Mouse (Mus musculus): Measurements from ENCODE around the gene Ush1c. TPM values are rescaled to one million over a fixed set of nuclear protein-coding genes. Genes with fewer than 3 reads are reported as not detected.
"Not testable (repeated sequence)": the region's sequence is repeated elsewhere in the genome, so short reads cannot be mapped to it uniquely, and the experiment has no call there.

Gene Ush1c
- polyA plus RNA-seq, 1 experiment: not detected

DNA sequence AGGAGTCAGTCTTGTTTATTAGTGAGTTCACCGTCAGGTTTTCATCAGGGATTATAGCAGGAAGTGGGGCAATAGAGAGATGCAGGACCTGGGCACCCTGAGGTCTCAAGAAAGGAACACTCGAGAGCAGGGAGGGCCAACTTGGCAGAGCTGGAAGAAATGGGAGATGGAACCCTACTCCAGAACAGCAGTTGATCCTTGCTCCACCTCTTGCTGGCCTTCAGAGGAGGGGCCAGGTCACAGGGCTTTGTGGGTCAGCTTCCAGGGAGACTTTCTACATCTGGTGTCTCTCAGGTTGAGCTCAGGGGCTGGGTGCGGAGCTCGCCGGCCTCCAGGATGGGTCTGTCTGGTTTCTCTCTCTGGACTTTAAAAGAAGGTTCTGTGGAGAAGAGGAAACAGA lies 42.9 kb downstream of the Ush1c start:
- H3K36me3 ChIP-seq (ENCODE audit: control insufficient read depth, insufficient read depth, low read length): no peaks in the 10 kb centered on the region
- H3K4me3 ChIP-seq (ENCODE audit: extremely low read depth, insufficient read depth, insufficient read length): no peak overlapping the region
- DNase-seq (ENCODE audit: low read depth in 1 of 2, low spot score in 2 of 2): no peak
- no peaks in the 10 kb centered on the region for H3K27me3 ChIP-seq (ENCODE audit: control insufficient read depth, insufficient read depth, low read length)
- TF ChIP-seq POLR2A (IDR thresholded peaks at IDR 0.05; ENCODE audit: low read depth, low read length) (no peak), CTCF (IDR thresholded peaks at IDR 0.05; ENCODE audit: extremely low read depth, insufficient read depth, insufficient read length, insufficient replicate concordance) (no peak)
- H3K4me1 ChIP-seq (ENCODE audit: control insufficient read depth, insufficient read depth, insufficient read length): no peaks in the 10 kb centered on the region
- 78% methylated on average over 5 of the region's 5 CpGs for WGBS
- H3K27ac ChIP-seq (ENCODE audit: insufficient read depth, low read length): no peak overlapping the region

DNA sequence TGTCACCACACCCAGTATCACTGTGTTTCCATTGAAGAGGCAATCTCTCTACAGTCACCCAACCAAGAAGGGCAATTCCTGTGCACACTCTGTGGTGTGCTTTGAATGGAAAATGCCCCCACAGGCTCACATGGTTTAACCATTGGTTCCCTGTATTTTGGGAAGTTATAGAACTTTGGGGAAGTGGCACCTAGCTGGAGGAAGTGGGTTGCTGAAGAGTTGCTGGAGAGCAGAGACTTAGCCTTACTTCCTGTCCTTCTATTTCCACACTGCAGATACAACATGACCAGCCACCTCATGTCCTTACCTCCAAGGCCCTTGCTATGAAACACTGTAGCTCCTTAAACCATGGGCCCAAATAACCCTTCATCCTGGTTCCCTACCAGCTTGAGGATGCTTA lies 54.1 kb downstream of the Ush1c start:
- Histone ChIP-seq H3K4me1 (ENCODE audit: control insufficient read depth, insufficient read depth, insufficient read length) (no peaks in the 10 kb centered on the region), H3K36me3 (ENCODE audit: control insufficient read depth, insufficient read depth, low read length) (no peaks in the 10 kb centered on the region), H3K4me3 (ENCODE audit: extremely low read depth, insufficient read depth, insufficient read length) (no peak overlapping the region), H3K27me3 (ENCODE audit: control insufficient read depth, insufficient read depth, low read length) (peaks cover 3% of the 10 kb centered on the region; the same call in 1 of the 2 replicates), H3K27ac (ENCODE audit: insufficient read depth, low read length) (no peak overlapping the region)
- no peak for TF ChIP-seq CTCF (IDR thresholded peaks at IDR 0.05; ENCODE audit: extremely low read depth, insufficient read depth, insufficient read length, insufficient replicate concordance)
- TF ChIP-seq POLR2A (IDR thresholded peaks at IDR 0.05; ENCODE audit: low read depth, low read length): no peak
- no peak for DNase-seq (ENCODE audit: low read depth in 1 of 2, low spot score in 2 of 2)

DNA sequence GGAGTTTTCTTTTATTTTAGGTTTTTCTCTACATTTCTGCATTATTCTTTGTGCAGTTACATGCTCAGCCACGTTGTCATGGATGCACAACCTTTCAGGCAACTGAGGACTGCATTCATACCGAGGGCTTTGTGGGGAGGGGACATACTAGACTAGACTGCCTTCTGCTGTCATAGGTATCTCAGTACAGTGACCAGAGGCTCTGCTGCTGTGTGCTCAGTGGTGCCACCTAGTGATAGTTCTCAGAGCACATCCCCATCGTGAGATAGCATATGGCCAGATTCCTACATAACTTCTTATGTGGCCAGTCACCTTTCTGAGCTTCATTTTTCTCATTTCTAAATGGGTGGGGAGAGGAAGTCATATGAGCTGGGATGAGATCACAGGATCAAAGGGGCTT lies 56.7 kb downstream of the Ush1c start:
- whole genome bisulfite sequencing: 5% methylated on average over 3 of the region's 3 CpGs
- Histone ChIP-seq H3K27me3 (ENCODE audit: control insufficient read depth, insufficient read depth, low read length) (peaks cover 3% of the 10 kb centered on the region; the same call in 1 of the 2 replicates), H3K27ac (ENCODE audit: insufficient read depth, low read length) (no peak overlapping the region), H3K4me3 (ENCODE audit: extremely low read depth, insufficient read depth, insufficient read length) (no peak overlapping the region), H3K4me1 (ENCODE audit: control insufficient read depth, insufficient read depth, insufficient read length) (no peaks in the 10 kb centered on the region), H3K36me3 (ENCODE audit: control insufficient read depth, insufficient read depth, low read length) (no peaks in the 10 kb centered on the region)
- DNase-seq (ENCODE audit: low read depth in 1 of 2, low spot score in 2 of 2): peak; percentile 5 to 32
- no peak for TF ChIP-seq POLR2A (IDR thresholded peaks at IDR 0.05; ENCODE audit: low read depth, low read length)
- peak; percentile 67; the same call in 1 of the 2 replicates for TF ChIP-seq CTCF (IDR thresholded peaks at IDR 0.05; ENCODE audit: extremely low read depth, insufficient read depth, insufficient read length, insufficient replicate concordance)

DNA sequence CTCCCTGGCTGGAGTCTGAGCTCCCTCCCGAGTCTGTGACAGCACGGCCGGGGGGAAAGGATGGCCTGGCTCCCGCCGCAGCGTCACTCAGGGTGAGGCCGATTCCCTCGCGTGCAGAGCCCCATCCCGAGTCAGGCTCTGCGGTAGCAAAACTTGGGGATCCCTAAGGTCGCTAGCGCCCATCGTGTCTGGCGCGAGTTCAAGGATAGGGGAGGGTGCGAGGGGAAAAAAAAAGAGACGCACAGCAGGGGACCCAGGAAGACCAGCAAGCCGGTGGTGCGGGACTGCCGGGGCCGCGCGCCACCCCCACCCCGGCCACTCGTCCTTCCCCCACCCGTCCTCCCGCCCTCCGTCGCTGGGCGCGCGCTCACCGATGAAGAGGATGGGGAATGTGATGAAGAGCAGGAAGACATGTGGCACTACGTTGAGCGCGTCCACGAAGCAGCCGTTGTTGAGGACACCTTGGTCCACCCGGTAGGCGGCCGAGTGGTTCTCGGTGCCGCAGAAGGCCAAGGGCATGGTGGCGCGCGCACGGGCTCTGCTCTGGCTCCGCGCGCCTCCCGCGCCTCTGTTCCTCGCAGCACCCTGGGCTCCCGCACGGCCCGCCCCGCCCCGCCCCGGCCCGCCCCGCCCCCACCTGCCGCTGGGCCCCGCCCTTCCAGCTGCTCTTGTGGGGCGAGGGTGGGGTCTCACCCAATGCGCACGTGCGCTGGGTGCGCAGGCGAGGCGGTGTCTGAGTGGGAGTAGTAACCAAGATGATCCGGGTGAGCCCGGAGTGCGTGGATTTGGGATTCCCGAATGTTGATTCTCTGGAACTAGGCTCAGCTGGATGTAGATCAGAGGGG lies 58.6 kb downstream of the Ush1c start, which contains the start of gene Abcc8:
Gene Abcc8 (minus strand): TSS at position 603 of the 845 bp plus-strand sequence.
- DNase-seq (ENCODE audit: low read depth in 1 of 2, low spot score in 2 of 2): no peak
- Histone ChIP-seq H3K27ac (ENCODE audit: insufficient read depth, low read length) (no peak within 1 kb of the TSS), H3K4me1 (ENCODE audit: control insufficient read depth, insufficient read depth, insufficient read length) (no peaks in the 10 kb centered on the region), H3K36me3 (ENCODE audit: control insufficient read depth, insufficient read depth, low read length) (no peaks in the 10 kb centered on the region), H3K27me3 (ENCODE audit: control insufficient read depth, insufficient read depth, low read length) (peaks cover 3% of the 10 kb centered on the region; the same call in 1 of the 2 replicates), H3K4me3 (ENCODE audit: extremely low read depth, insufficient read depth, insufficient read length) (no peak within 1 kb of the TSS)
- no peak for TF ChIP-seq CTCF (IDR thresholded peaks at IDR 0.05; ENCODE audit: extremely low read depth, insufficient read depth, insufficient read length, insufficient replicate concordance)
- TF ChIP-seq POLR2A (IDR thresholded peaks at IDR 0.05; ENCODE audit: low read depth, low read length): no peak
- 4% methylated on average over 75 of the region's 75 CpGs for WGBS

- H3K27me3 ChIP-seq (ENCODE audit: control insufficient read depth, insufficient read depth, low read length); H3K27ac ChIP-seq (ENCODE audit: insufficient read depth, low read length); H3K4me3 ChIP-seq (ENCODE audit: extremely low read depth, insufficient read depth, insufficient read length); H3K4me1 ChIP-seq (ENCODE audit: control insufficient read depth, insufficient read depth, insufficient read length); DNase-seq (ENCODE audit: low read depth in 1 of 2, low spot score in 2 of 2); H3K36me3 ChIP-seq (ENCODE audit: control insufficient read depth, insufficient read depth, low read length): not testable (repeated sequence)
- 52% methylated on average over 1 of the region's 1 CpGs for WGBS
Measured at GRCm38 (mm10) chr7:46168980-46169379, 69.3 kb downstream of the Ush1c start.

GRCm38 (mm10) chr7:46168402-46168801 lies 69.9 kb downstream of the Ush1c start:
- no peak for TF ChIP-seq POLR2A (IDR thresholded peaks at IDR 0.05; ENCODE audit: low read depth, low read length)
- no peak for TF ChIP-seq CTCF (IDR thresholded peaks at IDR 0.05; ENCODE audit: extremely low read depth, insufficient read depth, insufficient read length, insufficient replicate concordance)
- 88% methylated on average over 6 of the region's 6 CpGs for WGBS
- Histone ChIP-seq H3K4me3 (ENCODE audit: extremely low read depth, insufficient read depth, insufficient read length) (no peak overlapping the region), H3K27ac (ENCODE audit: insufficient read depth, low read length) (no peak overlapping the region), H3K27me3 (ENCODE audit: control insufficient read depth, insufficient read depth, low read length) (no peaks in the 10 kb centered on the region), H3K4me1 (ENCODE audit: control insufficient read depth, insufficient read depth, insufficient read length) (no peaks in the 10 kb centered on the region), H3K36me3 (ENCODE audit: control insufficient read depth, insufficient read depth, low read length) (no peaks in the 10 kb centered on the region)
- no peak for DNase-seq (ENCODE audit: low read depth in 1 of 2, low spot score in 2 of 2)

DNA sequence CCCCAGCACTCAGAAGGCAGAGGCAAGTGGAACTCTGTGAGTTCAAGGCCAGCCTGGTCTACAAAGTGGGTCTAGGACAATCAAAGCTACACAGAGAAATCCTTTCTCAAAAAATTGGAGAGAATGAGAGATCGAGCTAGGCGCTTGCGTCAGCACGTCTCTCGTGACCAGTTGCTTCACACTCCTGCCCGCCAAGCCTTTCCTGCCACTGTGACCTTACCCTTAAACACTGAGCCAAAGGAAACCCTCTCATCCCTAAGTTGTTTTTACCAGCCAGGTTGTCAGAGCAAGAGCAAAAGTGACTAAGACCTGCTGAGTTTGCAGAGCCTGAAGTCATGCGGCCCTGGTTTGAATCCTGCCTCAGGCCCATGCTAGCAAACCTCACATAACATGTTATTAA lies 70.4 kb downstream of the Ush1c start:
- TF ChIP-seq POLR2A (IDR thresholded peaks at IDR 0.05; ENCODE audit: low read depth, low read length) (no peak), CTCF (IDR thresholded peaks at IDR 0.05; ENCODE audit: extremely low read depth, insufficient read depth, insufficient read length, insufficient replicate concordance) (no peak)
- Histone ChIP-seq H3K4me3 (ENCODE audit: extremely low read depth, insufficient read depth, insufficient read length) (no peak overlapping the region), H3K27ac (ENCODE audit: insufficient read depth, low read length) (no peak overlapping the region), H3K4me1 (ENCODE audit: control insufficient read depth, insufficient read depth, insufficient read length) (no peaks in the 10 kb centered on the region), H3K27me3 (ENCODE audit: control insufficient read depth, insufficient read depth, low read length) (no peaks in the 10 kb centered on the region), H3K36me3 (ENCODE audit: control insufficient read depth, insufficient read depth, low read length) (no peaks in the 10 kb centered on the region)
- DNase-seq (ENCODE audit: low read depth in 1 of 2, low spot score in 2 of 2): no peak
- 82% methylated on average over 7 of the region's 7 CpGs for WGBS
